Mouse (Mus musculus): ENCODE results near the gene Selenok. TPM values are rescaled to one million over a fixed set of nuclear protein-coding genes. Genes with fewer than 3 reads are reported as not detected.

Selenok gene
- polyA plus RNA-seq, 1 experiment from 2014 or later, result 132 TPM

DNA sequence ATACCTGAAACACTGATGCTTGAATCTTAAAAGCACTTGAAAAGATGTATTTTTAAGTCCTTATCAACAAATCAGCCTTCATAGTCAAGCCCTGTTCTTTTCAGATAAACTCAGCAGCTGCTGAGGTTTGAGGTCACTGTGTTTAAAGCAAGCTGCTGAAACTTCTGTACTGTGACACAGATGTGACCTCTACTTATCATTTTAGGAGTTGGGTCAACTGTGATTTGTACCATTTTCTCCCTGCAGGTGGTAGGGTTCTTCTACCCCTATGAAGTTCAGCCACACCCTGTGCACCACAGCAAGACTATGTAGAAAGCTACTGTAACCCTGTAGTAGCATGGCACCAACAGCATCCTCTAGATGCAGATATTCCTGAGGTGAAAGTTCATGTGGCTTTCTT, 29.2 kb downstream of the Selenok start:
- Histone ChIP-seq H3K27me3 (no peaks in the 10 kb centered on the region), H3K4me3 (replicated peaks) (no peak overlapping the region), H3K9ac (no peak overlapping the region), H3K9me3 (replicated peaks) (no peaks in the 10 kb centered on the region), H3K4me2 (no peak overlapping the region), H3K36me3 (peaks cover 44% of the 10 kb centered on the region), H3K27ac (no peak overlapping the region), H3K4me1 (replicated peaks) (peaks cover 36% of the 10 kb centered on the region)
- no peak for ATAC-seq (ENCODE audit: low read depth)
- DNase-seq, result no peak

DNA sequence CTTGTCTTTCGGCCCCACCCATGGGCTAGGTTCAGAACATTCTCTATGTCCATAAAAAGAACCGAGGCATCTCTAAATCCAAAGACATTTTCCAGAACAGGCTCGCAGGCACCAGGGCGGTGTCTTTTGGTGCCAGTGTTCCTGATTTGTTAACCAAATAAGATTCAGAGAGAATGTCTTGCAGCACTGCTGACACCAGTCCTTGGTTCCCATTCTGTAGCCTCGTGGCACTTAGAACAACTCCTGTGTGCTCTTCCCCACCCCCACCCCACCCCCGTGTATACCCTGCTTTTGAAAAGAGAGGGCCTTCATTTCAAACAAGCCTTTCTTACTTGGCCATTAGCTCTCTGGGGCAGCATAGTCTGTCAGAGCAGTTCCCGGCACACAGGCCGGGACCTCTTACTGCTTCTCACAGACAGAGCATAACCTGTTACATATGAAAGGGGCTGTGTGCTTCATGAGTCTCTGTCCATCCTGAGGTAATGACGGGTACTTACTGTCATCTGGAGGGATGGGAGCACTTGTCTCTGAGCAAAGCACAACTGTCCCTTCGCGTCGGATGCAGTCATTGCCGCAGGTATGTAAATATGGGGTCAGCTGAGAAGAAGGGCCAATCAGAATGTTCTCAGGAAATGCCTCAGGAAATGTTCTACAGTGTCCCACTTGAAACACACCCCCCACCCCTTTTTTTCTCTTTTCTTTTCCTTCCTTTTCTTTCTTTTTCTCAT, 30.8 kb downstream of the Selenok start:
- Histone ChIP-seq H3K4me1 (replicated peaks) (peaks cover 34% of the 10 kb centered on the region), H3K9ac (no peak overlapping the region), H3K9me3 (replicated peaks) (no peaks in the 10 kb centered on the region), H3K27me3 (no peaks in the 10 kb centered on the region), H3K27ac (0 out of 2 replicates have a peak overlapping the region, but pooled peaks have one; percentile 6), H3K4me3 (replicated peaks) (no peak overlapping the region), H3K4me2 (no peak overlapping the region), H3K36me3 (peaks cover 29% of the 10 kb centered on the region)
- no peak for ATAC-seq (ENCODE audit: low read depth)
- 66% methylated on average over 13 of the region's 13 CpGs for WGBS (ENCODE audit: insufficient replicate concordance)
- DNase-seq, result no peak

DNA sequence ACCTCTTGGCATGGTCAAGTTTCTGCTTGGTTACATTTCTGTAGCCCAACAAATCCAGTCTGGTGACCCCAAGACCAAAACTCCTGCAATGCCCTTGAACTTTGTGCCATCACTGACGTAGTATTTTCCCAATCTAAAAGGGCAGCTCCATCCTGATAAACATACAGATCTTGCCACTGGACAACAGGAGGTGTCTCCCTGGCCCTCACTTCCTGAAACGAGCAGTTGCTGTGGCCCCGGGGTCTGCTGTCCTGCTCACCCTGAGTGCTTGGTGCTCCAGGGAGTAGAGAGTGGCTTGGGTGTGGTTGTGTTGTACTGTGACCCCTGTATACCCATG, 31.3 kb downstream of the Selenok start:
- Histone ChIP-seq H3K27me3 (no peaks in the 10 kb centered on the region), H3K27ac (no peak overlapping the region), H3K4me2 (no peak overlapping the region), H3K4me1 (replicated peaks) (peaks cover 33% of the 10 kb centered on the region), H3K9me3 (replicated peaks) (no peaks in the 10 kb centered on the region), H3K9ac (no peak overlapping the region), H3K36me3 (peaks cover 23% of the 10 kb centered on the region), H3K4me3 (replicated peaks) (no peak overlapping the region)
- ATAC-seq (ENCODE audit: low read depth), result no peak
- WGBS (ENCODE audit: insufficient replicate concordance), result 40% methylated on average over 3 of the region's 3 CpGs
- DNase-seq, result no peak

DNA sequence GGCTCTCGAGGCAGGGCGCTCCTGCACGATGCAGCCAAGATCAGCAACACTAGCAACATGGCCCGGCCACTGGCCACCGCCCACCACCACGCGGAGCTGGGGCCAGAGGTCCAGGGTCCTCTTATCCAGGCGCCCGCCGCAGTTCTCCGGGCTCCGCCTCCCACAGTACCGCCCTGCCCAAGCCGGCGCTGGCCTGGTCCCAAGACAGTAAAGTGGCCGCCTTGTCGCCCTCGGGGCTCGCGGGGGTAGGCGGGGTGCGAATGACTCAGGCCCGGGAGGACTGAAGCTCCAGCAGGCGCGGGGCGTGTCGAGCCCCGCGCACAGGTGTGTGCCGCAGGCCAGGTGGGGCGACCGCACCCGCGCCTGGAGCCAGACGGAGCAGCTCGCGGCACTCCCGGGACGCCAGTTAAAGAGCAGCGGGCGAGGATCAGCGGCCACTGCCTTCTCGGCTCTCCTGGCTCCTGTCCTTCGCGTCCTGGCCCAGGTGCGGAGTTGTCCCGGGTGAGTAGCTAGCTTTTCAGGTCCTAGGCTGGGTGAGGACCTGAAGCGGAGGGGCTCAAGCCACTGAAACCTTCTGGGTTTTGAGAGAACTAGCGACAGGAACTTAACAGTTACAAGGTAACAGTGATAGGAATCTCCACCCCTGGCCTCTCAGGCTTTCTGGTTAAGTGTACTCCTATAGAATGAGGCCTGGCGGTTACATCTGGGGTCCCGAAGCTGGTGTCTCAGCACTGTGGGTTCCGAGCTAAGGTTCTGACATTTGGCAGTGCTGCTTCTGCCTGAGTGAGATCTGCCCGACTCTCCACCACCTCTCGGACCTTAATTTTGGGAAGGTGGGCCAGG, 40.8 kb downstream of the Selenok start, which contains the start of the genes Il17rb and Chdh:
Gene Il17rb, minus strand, starts transcription at position 164 of the 843 bp plus-strand sequence.
Gene Chdh, plus strand, starts transcription at position 291 of the 843 bp plus-strand sequence.
- no peaks in the 10 kb centered on the region for H3K9me3 ChIP-seq (replicated peaks)
- H3K27me3 ChIP-seq, result peaks cover 29% of the 10 kb centered on the region
- no peak within 1 kb of the TSS for H3K27ac ChIP-seq
- ATAC-seq (ENCODE audit: low read depth), result peak; percentile 63
- H3K4me1 ChIP-seq (replicated peaks), result peaks cover 9% of the 10 kb centered on the region; the same call in 1 of the 2 replicates
- WGBS (ENCODE audit: insufficient replicate concordance), result 11% methylated on average over 51 of the region's 54 CpGs
- H3K4me3 ChIP-seq (replicated peaks), result peak within 1 kb of the TSS; percentile 47
- H3K9ac ChIP-seq, result peak within 1 kb of the TSS; percentile 43; the same call in 1 of the 2 replicates
- no peak for DNase-seq
- peak within 1 kb of the TSS; percentile 62 for H3K4me2 ChIP-seq
- H3K36me3 ChIP-seq, result no peaks in the 10 kb centered on the region

DNA sequence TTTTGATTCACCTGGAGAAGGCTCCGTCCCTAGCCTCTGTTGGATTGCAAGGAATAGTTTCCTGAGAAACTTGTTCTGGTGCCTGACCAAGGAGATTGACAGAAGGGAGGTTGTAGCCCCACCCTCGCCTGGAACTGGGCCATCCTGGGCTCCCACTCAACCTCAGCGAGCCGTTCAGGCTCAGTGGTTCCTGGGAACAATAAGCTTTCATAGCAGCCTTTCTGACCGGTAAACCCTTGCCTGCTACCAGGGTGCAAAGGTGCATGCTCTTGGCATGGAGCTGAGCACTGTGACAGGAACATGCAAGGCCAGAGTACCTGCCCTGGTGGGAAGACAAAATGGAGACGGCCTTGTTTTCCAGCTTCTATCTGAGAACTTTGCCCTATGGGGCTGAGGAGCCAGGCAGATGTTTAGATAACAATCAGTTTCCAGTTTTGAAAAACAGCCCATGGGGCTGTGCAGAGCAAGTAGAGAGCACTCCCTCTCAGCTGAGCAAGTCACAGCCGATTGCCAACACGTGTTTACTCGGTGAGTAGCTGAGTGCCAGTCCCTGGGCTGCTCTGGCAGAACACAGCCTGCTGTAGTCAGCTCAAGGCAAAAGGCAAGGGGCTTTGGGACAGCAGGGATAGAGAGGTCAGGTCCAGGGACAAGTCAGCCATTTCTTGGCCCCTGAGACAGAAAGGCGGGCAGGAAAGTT, 41.9 kb downstream of the Selenok start:
- Histone ChIP-seq H3K27ac (no peak overlapping the region), H3K9me3 (replicated peaks) (no peaks in the 10 kb centered on the region), H3K4me2 (0 out of 2 replicates have a peak overlapping the region, but pooled peaks have one; percentile 62), H3K27me3 (peaks cover 29% of the 10 kb centered on the region), H3K4me1 (replicated peaks) (peaks cover 9% of the 10 kb centered on the region; the same call in 1 of the 2 replicates), H3K9ac (no peak overlapping the region), H3K4me3 (replicated peaks) (no peak overlapping the region), H3K36me3 (no peaks in the 10 kb centered on the region)
- DNase-seq, result no peak
- ATAC-seq (ENCODE audit: low read depth), result no peak
- WGBS (ENCODE audit: insufficient replicate concordance), result 64% methylated on average over 10 of the region's 10 CpGs

DNA sequence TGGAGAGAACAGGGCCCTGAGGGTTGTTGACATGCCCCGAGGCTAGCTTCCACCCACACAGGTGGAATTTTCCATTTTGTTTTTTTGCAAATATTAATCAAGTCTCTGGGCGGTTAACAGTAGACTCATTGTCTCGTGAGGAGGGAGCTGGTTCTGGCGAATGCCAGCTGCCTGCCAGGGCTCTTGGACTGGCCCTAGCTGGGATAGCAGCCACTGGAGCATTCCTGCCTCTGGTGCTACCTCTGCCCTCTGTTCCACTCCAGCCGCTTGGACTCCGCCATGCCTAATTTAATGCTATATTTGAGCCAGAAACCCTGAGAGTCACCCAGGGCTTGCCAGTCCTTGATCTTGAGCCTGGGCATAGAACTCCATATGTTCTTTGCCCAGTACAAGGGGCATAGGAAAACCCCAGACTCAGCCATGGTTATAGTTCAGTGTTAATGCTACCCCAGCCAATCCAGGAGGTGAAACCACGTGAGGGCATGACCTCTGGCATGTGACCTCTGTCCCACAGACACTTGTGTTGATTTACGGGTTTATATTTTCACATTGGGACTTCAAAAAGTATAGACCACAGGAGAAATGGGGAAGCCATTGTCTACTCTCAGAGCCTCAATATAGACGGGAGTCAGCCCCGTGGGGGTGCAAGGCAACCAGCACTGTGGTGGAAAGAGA, 43.9 kb downstream of the Selenok start:
- Histone ChIP-seq H3K36me3 (no peaks in the 10 kb centered on the region), H3K9me3 (replicated peaks) (no peaks in the 10 kb centered on the region), H3K4me1 (replicated peaks) (peaks cover 9% of the 10 kb centered on the region; the same call in 1 of the 2 replicates), H3K27me3 (peaks cover 29% of the 10 kb centered on the region), H3K4me3 (replicated peaks) (no peak overlapping the region), H3K27ac (no peak overlapping the region), H3K9ac (no peak overlapping the region), H3K4me2 (no peak overlapping the region)
- DNase-seq (no peak), ATAC-seq (ENCODE audit: low read depth) (no peak)
- 60% methylated on average over 10 of the region's 10 CpGs for WGBS (ENCODE audit: insufficient replicate concordance)

DNA sequence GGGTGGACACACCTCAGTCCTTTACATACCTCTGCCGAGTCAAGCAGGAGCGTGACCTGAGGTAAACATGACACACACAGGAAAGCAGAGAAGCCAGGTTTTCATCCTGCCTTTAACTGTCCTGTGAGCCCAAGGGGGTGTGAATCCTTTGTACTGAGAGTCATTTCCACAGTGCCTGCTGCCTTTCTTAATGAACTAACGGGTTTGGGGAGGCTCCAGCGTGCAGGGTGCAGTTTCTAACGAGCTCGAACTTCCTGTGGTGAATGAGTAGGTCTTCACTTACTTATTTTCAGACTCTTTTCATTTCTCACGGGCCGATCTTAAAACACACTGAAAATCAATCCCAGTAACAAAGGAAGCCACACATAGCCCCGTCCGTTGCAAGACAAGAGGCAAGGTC, 46.4 kb downstream of the Selenok start:
- ATAC-seq (ENCODE audit: low read depth), result no peak
- no peak overlapping the region for H3K27ac ChIP-seq
- no peak overlapping the region for H3K9ac ChIP-seq
- no peak overlapping the region for H3K4me2 ChIP-seq
- H3K4me3 ChIP-seq (replicated peaks), result no peak overlapping the region
- H3K9me3 ChIP-seq (replicated peaks), result no peaks in the 10 kb centered on the region
- WGBS (ENCODE audit: insufficient replicate concordance), result 58% methylated on average over 10 of the region's 10 CpGs
- no peaks in the 10 kb centered on the region for H3K36me3 ChIP-seq
- peaks cover 10% of the 10 kb centered on the region for H3K27me3 ChIP-seq
- no peak for DNase-seq
- no peaks in the 10 kb centered on the region for H3K4me1 ChIP-seq (replicated peaks)

DNA sequence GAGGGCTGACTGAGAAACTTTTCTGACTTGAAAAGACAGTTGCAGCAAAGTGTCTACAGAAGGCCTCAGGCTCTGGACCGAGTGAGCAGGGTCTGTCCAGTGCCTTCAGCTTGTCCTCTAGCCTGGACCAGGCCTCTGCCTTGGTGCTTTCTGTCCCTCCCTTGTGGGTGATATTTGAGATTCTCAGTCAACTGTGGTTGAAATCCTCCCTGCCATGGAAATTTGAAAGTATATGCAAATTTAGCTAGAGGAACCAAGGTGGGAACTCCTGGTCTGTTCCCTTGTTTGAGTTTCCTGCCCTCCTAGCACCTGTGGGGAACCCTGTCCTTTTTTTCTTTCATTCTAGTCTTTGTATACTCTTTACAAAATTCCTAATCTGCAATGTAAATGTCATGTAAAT, 46.9 kb downstream of the Selenok start:
- no peak for ATAC-seq (ENCODE audit: low read depth)
- no peak for DNase-seq
- WGBS (ENCODE audit: insufficient replicate concordance), result 58% methylated on average over 1 of the region's 1 CpGs
- H3K36me3 ChIP-seq, result no peaks in the 10 kb centered on the region
- no peak overlapping the region for H3K4me2 ChIP-seq
- H3K4me3 ChIP-seq (replicated peaks), result no peak overlapping the region
- no peaks in the 10 kb centered on the region for H3K9me3 ChIP-seq (replicated peaks)
- no peaks in the 10 kb centered on the region for H3K4me1 ChIP-seq (replicated peaks)
- H3K27ac ChIP-seq, result no peak overlapping the region
- H3K9ac ChIP-seq, result no peak overlapping the region
- peaks cover 4% of the 10 kb centered on the region; the same call in 1 of the 2 replicates for H3K27me3 ChIP-seq

DNA sequence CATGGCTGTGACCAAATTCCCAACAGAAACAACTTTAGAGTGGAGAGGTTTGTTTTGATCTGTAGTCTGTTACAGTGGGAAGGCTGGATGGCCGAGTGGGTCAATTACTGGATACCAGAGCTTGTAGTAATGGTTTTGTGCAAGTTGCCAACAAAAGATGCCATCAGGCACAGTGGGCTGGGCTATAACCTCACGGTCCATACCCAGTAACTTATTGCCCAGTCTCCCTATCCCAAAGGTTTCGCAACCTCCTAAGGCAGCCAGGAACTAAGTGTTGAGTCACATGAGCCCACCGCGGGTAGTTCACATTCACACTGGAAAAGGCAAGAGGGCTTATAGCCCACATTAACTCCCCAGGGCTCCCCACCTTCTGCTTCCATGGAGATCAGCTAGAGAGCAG, 48.6 kb downstream of the Selenok start:
- DNase-seq, result no peak
- H3K4me3 ChIP-seq (replicated peaks), result no peak overlapping the region
- no peak for ATAC-seq (ENCODE audit: low read depth)
- H3K27me3 ChIP-seq, result no peaks in the 10 kb centered on the region
- H3K9me3 ChIP-seq (replicated peaks), result no peaks in the 10 kb centered on the region
- H3K27ac ChIP-seq, result no peak overlapping the region
- no peak overlapping the region for H3K9ac ChIP-seq
- WGBS (ENCODE audit: insufficient replicate concordance), result 69% methylated on average over 5 of the region's 5 CpGs
- no peaks in the 10 kb centered on the region for H3K4me1 ChIP-seq (replicated peaks)
- H3K36me3 ChIP-seq, result no peaks in the 10 kb centered on the region
- H3K4me2 ChIP-seq, result no peak overlapping the region

DNA sequence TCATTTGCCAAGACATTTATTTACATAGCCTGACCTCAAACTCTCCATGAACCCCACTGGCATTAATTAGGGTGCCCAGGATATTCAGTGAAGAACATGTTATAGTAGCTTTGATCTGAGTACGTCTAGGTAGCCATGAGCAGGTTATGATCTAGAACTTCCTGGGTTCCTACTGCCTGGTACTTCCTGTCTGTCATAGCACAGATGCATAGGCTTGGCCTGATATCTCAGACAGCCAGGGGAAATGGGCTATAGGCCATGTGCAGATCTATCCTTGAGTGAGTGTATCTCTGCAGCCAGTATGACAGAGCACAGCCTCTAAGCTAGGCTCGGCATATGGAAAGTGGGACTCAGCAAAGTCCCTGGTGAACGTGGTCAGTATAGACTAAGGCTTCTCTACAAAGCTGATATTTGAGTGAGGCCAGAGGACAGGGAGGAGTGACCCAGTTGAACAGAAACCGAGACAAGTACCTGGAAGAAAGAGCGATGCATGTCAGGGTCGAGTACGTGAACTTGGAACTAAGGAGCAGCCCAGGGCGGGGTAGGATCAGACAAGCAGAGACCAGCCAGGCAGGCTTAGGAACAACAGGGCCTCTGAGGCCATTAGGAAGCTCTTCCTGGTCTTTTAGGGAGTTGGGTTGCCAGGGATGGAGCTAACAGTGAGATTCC, 49.8 kb downstream of the Selenok start:
- no peaks in the 10 kb centered on the region for H3K36me3 ChIP-seq
- no peaks in the 10 kb centered on the region for H3K4me1 ChIP-seq (replicated peaks)
- no peak overlapping the region for H3K4me2 ChIP-seq
- H3K27ac ChIP-seq, result no peak overlapping the region
- H3K4me3 ChIP-seq (replicated peaks), result no peak overlapping the region
- H3K9me3 ChIP-seq (replicated peaks), result no peaks in the 10 kb centered on the region
- ATAC-seq (ENCODE audit: low read depth) (no peak), DNase-seq (no peak)
- H3K9ac ChIP-seq, result no peak overlapping the region
- 66% methylated on average over 8 of the region's 8 CpGs for WGBS (ENCODE audit: insufficient replicate concordance)
- no peaks in the 10 kb centered on the region for H3K27me3 ChIP-seq
